Mouse (Mus musculus): ENCODE data around the gene AU022252. TPM values are rescaled to one million over a fixed set of nuclear protein-coding genes. Genes with fewer than 3 reads are reported as not detected.

The AU022252 gene
- polyA plus RNA-seq, 2 experiments = 3.1 to 12.7 TPM

DNA sequence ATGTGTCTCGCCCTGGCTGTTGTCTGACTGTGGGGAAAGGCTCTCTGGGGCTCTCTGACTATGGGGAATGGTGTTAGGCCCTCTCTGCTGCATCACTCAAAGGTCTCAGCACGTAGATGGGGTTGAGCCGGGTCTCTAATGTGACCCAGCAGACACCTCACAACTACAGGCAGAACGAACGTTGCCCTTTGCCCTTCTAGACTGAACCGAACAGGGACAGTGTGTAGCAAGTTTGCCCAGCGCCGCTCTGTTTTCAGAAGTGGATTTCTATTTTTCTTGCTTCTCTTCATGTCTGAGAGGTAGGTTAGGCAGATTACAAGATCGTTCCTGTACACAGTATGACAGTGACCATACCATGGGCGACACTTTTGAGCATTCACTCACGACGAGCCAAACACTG is 10.1 kb upstream of the AU022252 start:
- no peaks in the 10 kb centered on the region for H3K27me3 ChIP-seq (ENCODE audit: control insufficient read depth, insufficient read depth, low read length)
- no peak overlapping the region for H3K27ac ChIP-seq

DNA sequence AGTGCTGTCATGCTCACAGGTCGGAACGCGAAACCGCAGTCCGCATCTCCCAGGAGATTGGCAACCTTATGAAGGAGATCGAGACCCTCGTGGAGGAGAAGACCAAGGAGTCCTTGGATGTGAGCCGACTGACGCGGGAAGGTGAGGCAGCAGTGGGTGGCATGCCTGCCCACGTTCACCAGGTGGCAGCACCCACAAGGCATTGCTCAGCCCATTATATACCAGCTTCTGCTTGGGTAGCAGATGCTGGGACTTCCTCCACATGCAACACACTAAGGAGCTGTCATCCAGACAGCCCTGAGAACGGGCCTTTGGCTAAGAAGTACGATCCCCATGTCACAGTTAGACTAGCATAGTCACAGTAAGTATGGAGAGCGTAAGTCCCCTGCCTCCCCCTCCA is 9.2 kb upstream of the AU022252 start:
- 70% methylated on average over 14 of the region's 14 CpGs for WGBS (ENCODE audit: insufficient replicate concordance)
- no peaks in the 10 kb centered on the region for H3K9me3 ChIP-seq (ENCODE audit: control insufficient read depth, low read length)
- TF ChIP-seq CTCF (IDR thresholded peaks at IDR 0.05; ENCODE audit: low read depth) (peak; percentile 70), EP300 (IDR thresholded peaks at IDR 0.05; ENCODE audit: low read depth) (no peak)
- no peak overlapping the region for H3K27ac ChIP-seq
- H3K4me3 ChIP-seq (ENCODE audit: insufficient read depth in 1 of 2, low read depth in 2 of 2, low read length in 2 of 2) = no peak overlapping the region
- no peak overlapping the region for H3K9ac ChIP-seq (replicated peaks)
- H3K4me1 ChIP-seq (replicated peaks; ENCODE audit: control insufficient read depth in 2 of 2, insufficient read depth in 2 of 2, low read length in 1 of 2) = peaks cover 3 to 7% of the 10 kb centered on the region in 2 experiments; a peak in 3 of 4 replicates
- no peak for DNase-seq (ENCODE audit: low read depth in 3 of 3, low spot score in 3 of 3)
- H3K4me2 ChIP-seq (ENCODE audit: low read depth) = no peak overlapping the region
- ATAC-seq (ENCODE audit: insufficient read depth) = no peak
- H3K36me3 ChIP-seq (replicated peaks; ENCODE audit: control insufficient read depth, insufficient read depth, low read depth) = no peaks in the 10 kb centered on the region; the same call in 1 of the 2 replicates
- H3K27me3 ChIP-seq (ENCODE audit: control insufficient read depth, insufficient read depth, low read length) = no peaks in the 10 kb centered on the region

More for the DNA sequence above, 10.1 kb upstream of the AU022252 start:
- Histone ChIP-seq H3K9ac (replicated peaks) (no peak overlapping the region), H3K4me3 (ENCODE audit: insufficient read depth in 1 of 2, low read depth in 2 of 2, low read length in 2 of 2) (no peak overlapping the region), H3K4me1 (replicated peaks; ENCODE audit: control insufficient read depth in 2 of 2, insufficient read depth in 2 of 2, low read length in 1 of 2) (peaks cover 3 to 7% of the 10 kb centered on the region in 2 experiments; a peak in 3 of 4 replicates), H3K4me2 (ENCODE audit: low read depth) (no peak overlapping the region), H3K9me3 (ENCODE audit: control insufficient read depth, low read length) (no peaks in the 10 kb centered on the region), H3K36me3 (replicated peaks; ENCODE audit: control insufficient read depth, insufficient read depth, low read depth) (no peaks in the 10 kb centered on the region; the same call in 1 of the 2 replicates)
- 70% methylated on average over 12 of the region's 12 CpGs for WGBS (ENCODE audit: insufficient replicate concordance)
- no peak for ATAC-seq (ENCODE audit: insufficient read depth)
- TF ChIP-seq CTCF (IDR thresholded peaks at IDR 0.05; ENCODE audit: low read depth) = no peak
- no peak for DNase-seq (ENCODE audit: low read depth in 3 of 3, low spot score in 3 of 3)

- Histone ChIP-seq H3K4me2 (ENCODE audit: low read depth) (peak overlapping the region; percentile 57), H3K9me3 (ENCODE audit: control insufficient read depth, low read length) (no peaks in the 10 kb centered on the region), H3K27ac (no peak overlapping the region), H3K4me3 (ENCODE audit: insufficient read depth in 1 of 2, low read depth in 2 of 2, low read length in 2 of 2) (peak overlapping the region in 1 of 2 experiments; percentile 29; a peak in 2 of 4 replicates), H3K9ac (replicated peaks) (peak overlapping the region; percentile 50), H3K36me3 (replicated peaks; ENCODE audit: control insufficient read depth, insufficient read depth, low read depth) (no peaks in the 10 kb centered on the region; the same call in 1 of the 2 replicates), H3K4me1 (replicated peaks; ENCODE audit: control insufficient read depth in 2 of 2, insufficient read depth in 2 of 2, low read length in 1 of 2) (peaks cover 3 to 7% of the 10 kb centered on the region in 2 experiments; a peak in 3 of 4 replicates), H3K27me3 (ENCODE audit: control insufficient read depth, insufficient read depth, low read length) (no peaks in the 10 kb centered on the region)
- DNase-seq (ENCODE audit: low read depth in 3 of 3, low spot score in 3 of 3) (peak; percentile 51 to 68 (median 59)), ATAC-seq (ENCODE audit: insufficient read depth) (peak; percentile 71; the same call in 1 of the 2 replicates)
- TF ChIP-seq CTCF (IDR thresholded peaks at IDR 0.05; ENCODE audit: low read depth) (peak; percentile 84), EP300 (IDR thresholded peaks at IDR 0.05; ENCODE audit: low read depth) (no peak)
- WGBS (ENCODE audit: insufficient replicate concordance) = 11% methylated on average over 12 of the region's 12 CpGs
Observed at GRCm38 (mm10) chr4:119239181-119239682, 6.7 kb upstream of the AU022252 start.

- H3K9me3 ChIP-seq (ENCODE audit: control insufficient read depth, low read length) = no peaks in the 10 kb centered on the region
- H3K4me3 ChIP-seq (ENCODE audit: insufficient read depth in 1 of 2, low read depth in 2 of 2, low read length in 2 of 2) = no peak overlapping the region; a peak in 1 of 4 replicates
- H3K27ac ChIP-seq = no peak overlapping the region
- DNase-seq (ENCODE audit: low read depth in 3 of 3, low spot score in 3 of 3) = no peak
- H3K27me3 ChIP-seq (ENCODE audit: control insufficient read depth, insufficient read depth, low read length) = no peaks in the 10 kb centered on the region
- TF ChIP-seq EP300 (IDR thresholded peaks at IDR 0.05; ENCODE audit: low read depth) (no peak), CTCF (IDR thresholded peaks at IDR 0.05; ENCODE audit: low read depth) (no peak)
- 37% methylated on average over 3 of the region's 3 CpGs for WGBS (ENCODE audit: insufficient replicate concordance)
- no peak overlapping the region for H3K9ac ChIP-seq (replicated peaks)
- peak; percentile 58; the same call in 1 of the 2 replicates for ATAC-seq (ENCODE audit: insufficient read depth)
- no peaks in the 10 kb centered on the region; the same call in 1 of the 2 replicates for H3K36me3 ChIP-seq (replicated peaks; ENCODE audit: control insufficient read depth, insufficient read depth, low read depth)
- H3K4me1 ChIP-seq (replicated peaks; ENCODE audit: control insufficient read depth in 2 of 2, insufficient read depth in 2 of 2, low read length in 1 of 2) = peaks cover 3 to 7% of the 10 kb centered on the region in 2 experiments; a peak in 3 of 4 replicates
- H3K4me2 ChIP-seq (ENCODE audit: low read depth) = peak overlapping the region; percentile 57
Observed at GRCm38 (mm10) chr4:119238661-119239060, 6.1 kb upstream of the AU022252 start.

DNA sequence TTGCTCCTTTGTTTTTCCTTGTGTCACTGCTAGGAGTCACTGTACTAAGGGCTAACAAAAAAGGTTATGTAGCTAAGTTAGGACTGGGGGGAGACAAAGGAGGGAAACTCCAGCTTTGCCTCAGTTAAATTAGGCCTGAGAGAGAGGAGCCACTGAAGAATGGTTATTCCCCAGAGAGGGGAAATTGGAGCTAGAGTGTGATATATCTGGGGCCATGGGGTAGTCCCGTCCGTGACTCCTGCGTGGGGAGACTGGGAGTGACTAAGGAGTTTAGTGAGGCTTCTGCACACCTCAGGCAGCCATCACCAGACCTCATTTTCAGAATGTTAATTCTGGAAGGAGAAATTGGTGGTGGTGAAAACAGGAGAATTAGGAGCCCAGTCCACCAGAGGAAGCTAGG is 1.8 kb upstream of the AU022252 start:
- 73% methylated on average over 3 of the region's 3 CpGs for WGBS (ENCODE audit: insufficient replicate concordance)
- no peak for ATAC-seq (ENCODE audit: insufficient read depth)
- peak overlapping the region; percentile 78 for H3K4me2 ChIP-seq (ENCODE audit: low read depth)
- no peak overlapping the region for H3K9ac ChIP-seq (replicated peaks)
- TF ChIP-seq CTCF (IDR thresholded peaks at IDR 0.05; ENCODE audit: low read depth) (no peak), EP300 (IDR thresholded peaks at IDR 0.05; ENCODE audit: low read depth) (no peak)
- no peak for DNase-seq (ENCODE audit: low read depth in 3 of 3, low spot score in 3 of 3)
- no peak overlapping the region for H3K4me3 ChIP-seq (ENCODE audit: insufficient read depth in 1 of 2, low read depth in 2 of 2, low read length in 2 of 2)
- H3K27ac ChIP-seq = no peak overlapping the region
- H3K36me3 ChIP-seq (replicated peaks; ENCODE audit: control insufficient read depth, insufficient read depth, low read depth) = no peaks in the 10 kb centered on the region
- no peaks in the 10 kb centered on the region for H3K9me3 ChIP-seq (ENCODE audit: control insufficient read depth, low read length)
- no peaks in the 10 kb centered on the region; the same call in 1 of the 2 replicates for H3K27me3 ChIP-seq (ENCODE audit: control insufficient read depth, insufficient read depth, low read length)
- H3K4me1 ChIP-seq (replicated peaks; ENCODE audit: control insufficient read depth in 2 of 2, insufficient read depth in 2 of 2, low read length in 1 of 2) = peaks cover 7 to 8% of the 10 kb centered on the region in 2 experiments
